Mouse (Mus musculus) lung, adult 10 weeks (tissue): ENCODE data around the gene Jhy. TPM values are rescaled to one million over a fixed set of nuclear protein-coding genes. Genes with fewer than 3 reads are reported as not detected.

Experiments
- polyA plus RNA-seq: library from polyadenylated mRNA; stranded (reverse); fragments of 350-450 nt; fragmentation: Illumina TruSeq; extraction: RNeasy Lipid Tissue Mini Kit (QIAGEN cat#74804); gene quantifications from one replicate; pipeline ENCODE4 v1.2.3, GENCODE M21; 2014; ENCODE audit warnings: low read depth, low replicate concordance; ENCODE audit not compliant: insufficient read depth

Jhy gene
- 0.59 TPM for polyA plus RNA-seq

GRCm38 (mm10) chr9:40963586-40964417 is at the start of gene Jhy:
Gene Jhy (minus strand): TSS chr9:40964118.

GRCm38 (mm10) chr9:41004415-41004814 is 40.5 kb upstream of the Jhy start, which contains the start of gene Crtam:
Gene Crtam (minus strand): TSS chr9:41004628.

GRCm38 (mm10) chr9:40873556-40874470 is 90.1 kb downstream of the Jhy start, which contains the start of gene Bsx:
Gene Bsx (plus strand): TSS chr9:40874127.

Other genes with a start within 250 kb of the Jhy start
- 1,083 TPM for gene Hspa8, start 163.1 kb downstream of the Jhy start, polyA plus RNA-seq
- gene Bsx, start 90.0 kb downstream of the Jhy start, polyA plus RNA-seq = not detected
- gene Crtam, start 40.5 kb upstream of the Jhy start, polyA plus RNA-seq = 0.49 TPM
- 3.6 TPM for gene Ubash3b, start 197.6 kb upstream of the Jhy start, polyA plus RNA-seq